ENCODE assay signal across 14 mouse cellular contexts in genomic region chr5:120618778-120619177, GRCm38 (mm10). TPM values are rescaled to one million over a fixed set of nuclear protein-coding genes. Genes with fewer than 3 reads are reported as not detected.
"Had no signal": no experiment of that assay in that cellular context is flagged by ENCODE, and none has a peak within 500 bp of the region (broad histone marks: within the 10 kb centered on the region; RNA-seq: fewer than 3 reads in every experiment).

No protein-coding gene starts in this region.

- H3K9me3 ChIP-seq: limb, embryonic 15.5 days; lung, embryonic 15.5 days; megakaryocyte, embryonic 14.5 days had no signal

- H3K9ac ChIP-seq: limb, embryonic 15.5 days; liver, embryonic 13.5 days; liver, postnatal 0 days; lung, embryonic 15.5 days had no signal

- H3K4me3 ChIP-seq: left cerebral cortex, adult 2 months; limb, embryonic 15.5 days; liver, embryonic 13.5 days; lung, embryonic 15.5 days had no signal

- H3K4me2 ChIP-seq: limb, embryonic 15.5 days; liver, embryonic 13.5 days; lung, embryonic 15.5 days; midbrain, embryonic 11.5 days had no signal

- ATAC-seq: liver, postnatal 0 days; midbrain, embryonic 16.5 days had no signal

- H3K27ac ChIP-seq: left cerebral cortex, adult 2 months; limb, embryonic 15.5 days; liver, embryonic 13.5 days; lung, embryonic 15.5 days; macrophage had no signal

- H3K27me3 ChIP-seq: limb, embryonic 15.5 days; liver, embryonic 13.5 days; lung, embryonic 15.5 days; megakaryocyte, embryonic 14.5 days had no signal

RNA-seq across cellular contexts. Expression of gene Cfap73, which starts 15.3 kb away (rescaled TPM):
- polyA plus RNA-seq: kidney, adult 2 months; kidney, embryonic 16.5 days; limb, embryonic 11.5 days; limb, embryonic 15.5 days; liver, embryonic 13.5 days; liver, postnatal 0 days; macrophage; midbrain, embryonic 11.5 days; small intestine, adult 2 months; stomach, embryonic 16.5 days had no signal

RNA-seq across cellular contexts. Expression of gene Rasal1, which starts 29.8 kb away (rescaled TPM):
- polyA plus RNA-seq: macrophage; midbrain, embryonic 11.5 days had no signal
